Mouse (Mus musculus): Measurements from ENCODE around the gene Wnt10b. TPM values are rescaled to one million over a fixed set of nuclear protein-coding genes. Genes with fewer than 3 reads are reported as not detected.

Gene Wnt10b
- polyA plus RNA-seq, 1 experiment from 2014 or later = not detected

DNA sequence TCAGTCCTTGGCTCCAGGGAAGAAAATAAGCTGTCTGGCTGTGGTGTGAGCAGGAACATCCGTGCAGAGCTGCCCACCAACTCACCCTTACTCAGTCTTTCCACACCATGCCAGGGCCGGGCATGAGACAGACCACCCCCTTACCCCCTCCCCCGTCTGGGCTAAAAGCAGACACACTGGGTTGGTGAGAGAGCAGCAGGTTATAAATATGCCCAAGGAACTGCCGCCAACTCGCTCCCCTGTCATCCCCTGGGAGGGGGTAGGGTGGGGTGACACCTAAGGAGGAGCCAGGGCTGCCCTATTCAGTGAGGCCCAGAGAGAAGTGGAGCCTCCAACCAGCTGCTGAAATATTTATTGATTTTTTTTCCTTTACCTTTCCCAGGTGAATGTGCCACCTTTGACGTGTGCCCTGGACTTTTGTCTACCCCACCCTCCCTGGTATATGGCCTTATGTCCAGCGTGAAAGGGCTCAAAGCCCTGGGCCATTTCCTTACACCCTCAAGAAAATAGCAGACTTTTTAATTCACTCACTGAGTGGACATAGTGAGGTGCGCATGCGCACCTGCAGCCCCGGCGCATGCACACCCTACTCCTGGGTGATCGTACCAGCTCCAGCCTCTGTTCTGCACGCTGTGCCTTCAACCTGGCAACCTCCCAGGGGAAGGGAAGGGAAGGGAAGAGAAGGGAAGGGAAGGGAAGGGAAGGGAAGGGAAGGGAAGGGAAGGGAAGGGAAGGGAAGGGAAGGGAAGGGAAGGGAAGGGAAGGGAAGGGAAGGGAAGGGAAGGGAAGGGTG, 19.0 kb upstream of the Wnt10b start:
- no peak for ATAC-seq (ENCODE audit: insufficient read depth)
- no peak overlapping the region for H3K4me3 ChIP-seq (replicated peaks)
- no peaks in the 10 kb centered on the region for H3K9me3 ChIP-seq (replicated peaks)

DNA sequence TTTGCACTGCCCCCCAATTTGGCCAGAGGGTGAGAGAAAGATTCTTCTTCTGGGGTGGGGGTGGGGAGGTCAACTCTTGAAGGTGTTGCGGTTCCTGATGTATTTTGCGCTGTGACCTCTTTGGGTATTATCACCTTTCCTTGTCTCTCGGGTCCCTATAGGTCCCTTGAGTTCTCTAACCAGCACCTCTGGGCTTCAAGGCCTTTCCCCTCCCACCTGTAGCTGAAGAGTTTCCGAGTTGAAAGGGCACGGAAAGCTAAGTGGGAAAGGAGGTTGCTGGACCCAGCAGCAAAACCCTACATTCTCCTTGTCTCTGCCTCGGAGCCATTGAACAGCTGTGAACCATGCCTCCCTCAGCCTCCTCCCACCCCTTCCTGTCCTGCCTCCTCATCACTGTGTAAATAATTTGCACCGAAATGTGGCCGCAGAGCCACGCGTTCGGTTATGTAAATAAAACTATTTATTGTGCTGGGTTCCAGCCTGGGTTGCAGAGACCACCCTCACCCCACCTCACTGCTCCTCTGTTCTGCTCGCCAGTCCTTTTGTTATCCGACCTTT, 15.3 kb upstream of the Wnt10b start:
- ATAC-seq (ENCODE audit: insufficient read depth) = no peak
- H3K27ac ChIP-seq (replicated peaks) = no peak overlapping the region
- no peaks in the 10 kb centered on the region for H3K36me3 ChIP-seq (replicated peaks)
- H3K4me2 ChIP-seq = no peak overlapping the region
- WGBS (ENCODE audit: insufficient replicate concordance) = 2% methylated on average over 13 of the region's 13 CpGs
- H3K27me3 ChIP-seq = peaks cover 100% of the 10 kb centered on the region
- H3K4me3 ChIP-seq (replicated peaks) = no peak overlapping the region
- peaks cover 19% of the 10 kb centered on the region for H3K4me1 ChIP-seq (replicated peaks)
- no peak overlapping the region for H3K9ac ChIP-seq
- H3K9me3 ChIP-seq (replicated peaks) = no peaks in the 10 kb centered on the region

More for the DNA sequence above, 19.0 kb upstream of the Wnt10b start:
- Histone ChIP-seq H3K4me1 (replicated peaks) (peaks cover 7% of the 10 kb centered on the region; the same call in 1 of the 2 replicates), H3K4me2 (no peak overlapping the region), H3K9ac (no peak overlapping the region), H3K27me3 (peaks cover 100% of the 10 kb centered on the region), H3K36me3 (replicated peaks) (no peaks in the 10 kb centered on the region), H3K27ac (replicated peaks) (no peak overlapping the region)
- WGBS (ENCODE audit: insufficient replicate concordance) = 8% methylated on average over 13 of the region's 13 CpGs

DNA sequence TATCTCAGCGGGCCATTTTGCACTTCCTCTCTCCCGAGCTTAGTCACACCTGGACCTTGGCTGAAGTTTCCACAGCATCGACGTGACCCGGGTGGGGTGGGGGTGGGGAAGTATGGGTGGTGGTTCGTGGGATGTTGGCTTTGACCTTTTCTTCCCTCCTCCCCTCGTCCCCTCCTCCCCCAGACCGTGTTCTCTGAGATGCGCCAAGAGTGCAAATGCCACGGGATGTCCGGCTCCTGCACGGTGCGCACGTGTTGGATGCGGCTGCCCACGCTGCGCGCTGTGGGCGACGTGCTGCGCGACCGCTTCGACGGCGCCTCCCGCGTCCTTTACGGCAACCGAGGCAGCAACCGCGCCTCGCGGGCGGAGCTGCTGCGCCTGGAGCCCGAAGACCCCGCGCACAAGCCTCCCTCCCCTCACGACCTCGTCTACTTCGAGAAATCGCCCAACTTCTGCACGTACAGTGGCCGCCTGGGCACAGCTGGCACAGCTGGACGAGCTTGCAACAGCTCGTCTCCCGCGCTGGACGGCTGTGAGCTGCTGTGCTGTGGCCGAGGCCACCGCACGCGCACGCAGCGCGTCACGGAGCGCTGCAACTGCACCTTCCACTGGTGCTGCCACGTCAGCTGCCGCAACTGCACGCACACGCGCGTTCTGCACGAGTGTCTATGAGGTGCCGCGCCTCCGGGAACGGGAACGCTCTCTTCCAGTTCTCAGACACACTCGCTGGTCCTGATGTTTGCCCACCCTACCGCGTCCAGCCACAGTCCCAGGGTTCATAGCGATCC, 14.5 kb upstream of the Wnt10b start:
- no peak overlapping the region for H3K4me2 ChIP-seq
- WGBS (ENCODE audit: insufficient replicate concordance) = 3% methylated on average over 75 of the region's 75 CpGs
- no peaks in the 10 kb centered on the region for H3K36me3 ChIP-seq (replicated peaks)
- peaks cover 19% of the 10 kb centered on the region for H3K4me1 ChIP-seq (replicated peaks)
- H3K9ac ChIP-seq = no peak overlapping the region
- H3K27me3 ChIP-seq = peaks cover 100% of the 10 kb centered on the region
- no peaks in the 10 kb centered on the region for H3K9me3 ChIP-seq (replicated peaks)
- no peak for ATAC-seq (ENCODE audit: insufficient read depth)
- no peak overlapping the region for H3K4me3 ChIP-seq (replicated peaks)
- H3K27ac ChIP-seq (replicated peaks) = no peak overlapping the region

DNA sequence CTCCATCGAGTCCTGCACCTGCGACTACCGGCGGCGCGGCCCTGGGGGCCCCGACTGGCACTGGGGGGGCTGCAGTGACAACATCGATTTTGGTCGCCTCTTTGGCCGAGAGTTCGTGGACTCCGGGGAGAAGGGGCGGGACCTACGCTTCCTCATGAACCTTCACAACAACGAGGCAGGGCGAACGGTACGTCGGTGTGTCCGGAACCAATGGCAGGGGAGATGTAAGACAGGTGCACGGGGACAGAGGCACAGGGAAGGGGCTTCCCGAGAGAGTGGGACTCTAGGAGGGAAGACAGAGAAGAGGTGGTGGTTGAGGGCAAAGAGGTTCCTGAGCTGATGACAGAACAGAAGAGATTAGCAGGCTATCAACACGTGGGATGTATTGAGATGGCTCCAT, 13.8 kb upstream of the Wnt10b start:
- no peaks in the 10 kb centered on the region for H3K36me3 ChIP-seq (replicated peaks)
- H3K4me3 ChIP-seq (replicated peaks) = no peak overlapping the region
- H3K27me3 ChIP-seq = peaks cover 100% of the 10 kb centered on the region
- H3K27ac ChIP-seq (replicated peaks) = no peak overlapping the region
- no peaks in the 10 kb centered on the region for H3K9me3 ChIP-seq (replicated peaks)
- ATAC-seq (ENCODE audit: insufficient read depth) = no peak
- no peak overlapping the region for H3K4me2 ChIP-seq
- 2% methylated on average over 23 of the region's 23 CpGs for WGBS (ENCODE audit: insufficient replicate concordance)
- peaks cover 19% of the 10 kb centered on the region for H3K4me1 ChIP-seq (replicated peaks)
- H3K9ac ChIP-seq = no peak overlapping the region

DNA sequence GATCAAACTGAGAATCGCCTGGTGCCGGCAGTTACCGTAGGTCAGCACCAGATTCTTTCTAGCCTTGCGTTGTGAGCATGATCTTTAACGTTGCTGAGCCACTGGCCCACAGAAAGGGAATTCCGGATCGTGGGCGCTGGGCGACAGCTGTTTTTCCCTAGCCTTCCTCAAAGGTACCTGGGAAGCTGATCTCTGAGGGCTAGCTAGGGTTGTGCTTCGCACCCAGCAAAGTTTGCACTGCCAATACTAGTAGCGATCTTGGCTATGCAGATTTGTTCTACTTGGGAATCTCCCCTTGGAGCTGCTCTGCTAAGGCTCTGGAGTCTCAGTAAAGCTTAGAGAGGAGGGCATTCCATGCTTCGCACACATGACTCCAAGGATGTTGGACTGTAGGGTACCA, 13.3 kb upstream of the Wnt10b start:
- no peaks in the 10 kb centered on the region for H3K9me3 ChIP-seq (replicated peaks)
- no peak overlapping the region for H3K4me3 ChIP-seq (replicated peaks)
- H3K4me2 ChIP-seq = no peak overlapping the region
- H3K27ac ChIP-seq (replicated peaks) = no peak overlapping the region
- peaks cover 19% of the 10 kb centered on the region for H3K4me1 ChIP-seq (replicated peaks)
- H3K9ac ChIP-seq = no peak overlapping the region
- ATAC-seq (ENCODE audit: insufficient read depth) = no peak
- peaks cover 100% of the 10 kb centered on the region for H3K27me3 ChIP-seq
- H3K36me3 ChIP-seq (replicated peaks) = no peaks in the 10 kb centered on the region
- 3% methylated on average over 12 of the region's 12 CpGs for WGBS (ENCODE audit: insufficient replicate concordance)

DNA sequence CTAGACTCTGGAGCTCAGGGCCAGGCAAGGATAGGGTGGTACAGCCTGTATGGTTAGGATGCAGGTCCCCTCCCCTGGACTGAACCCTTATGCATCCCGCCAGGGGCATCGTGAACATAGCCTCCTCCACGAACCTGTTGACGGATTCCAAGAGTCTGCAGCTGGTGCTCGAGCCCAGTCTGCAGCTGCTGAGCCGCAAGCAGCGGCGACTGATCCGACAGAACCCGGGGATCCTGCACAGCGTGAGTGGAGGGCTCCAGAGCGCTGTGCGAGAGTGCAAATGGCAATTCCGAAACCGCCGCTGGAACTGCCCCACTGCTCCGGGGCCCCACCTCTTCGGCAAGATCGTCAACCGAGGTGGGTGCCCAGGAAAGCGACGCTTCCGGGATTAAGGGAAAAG, 12.8 kb upstream of the Wnt10b start:
- Histone ChIP-seq H3K9ac (no peak overlapping the region), H3K4me1 (replicated peaks) (peaks cover 19% of the 10 kb centered on the region), H3K9me3 (replicated peaks) (no peaks in the 10 kb centered on the region), H3K27me3 (peaks cover 98% of the 10 kb centered on the region), H3K27ac (replicated peaks) (no peak overlapping the region), H3K36me3 (replicated peaks) (no peaks in the 10 kb centered on the region), H3K4me3 (replicated peaks) (no peak overlapping the region), H3K4me2 (no peak overlapping the region)
- 2% methylated on average over 23 of the region's 23 CpGs for WGBS (ENCODE audit: insufficient replicate concordance)
- no peak for ATAC-seq (ENCODE audit: insufficient read depth)

DNA sequence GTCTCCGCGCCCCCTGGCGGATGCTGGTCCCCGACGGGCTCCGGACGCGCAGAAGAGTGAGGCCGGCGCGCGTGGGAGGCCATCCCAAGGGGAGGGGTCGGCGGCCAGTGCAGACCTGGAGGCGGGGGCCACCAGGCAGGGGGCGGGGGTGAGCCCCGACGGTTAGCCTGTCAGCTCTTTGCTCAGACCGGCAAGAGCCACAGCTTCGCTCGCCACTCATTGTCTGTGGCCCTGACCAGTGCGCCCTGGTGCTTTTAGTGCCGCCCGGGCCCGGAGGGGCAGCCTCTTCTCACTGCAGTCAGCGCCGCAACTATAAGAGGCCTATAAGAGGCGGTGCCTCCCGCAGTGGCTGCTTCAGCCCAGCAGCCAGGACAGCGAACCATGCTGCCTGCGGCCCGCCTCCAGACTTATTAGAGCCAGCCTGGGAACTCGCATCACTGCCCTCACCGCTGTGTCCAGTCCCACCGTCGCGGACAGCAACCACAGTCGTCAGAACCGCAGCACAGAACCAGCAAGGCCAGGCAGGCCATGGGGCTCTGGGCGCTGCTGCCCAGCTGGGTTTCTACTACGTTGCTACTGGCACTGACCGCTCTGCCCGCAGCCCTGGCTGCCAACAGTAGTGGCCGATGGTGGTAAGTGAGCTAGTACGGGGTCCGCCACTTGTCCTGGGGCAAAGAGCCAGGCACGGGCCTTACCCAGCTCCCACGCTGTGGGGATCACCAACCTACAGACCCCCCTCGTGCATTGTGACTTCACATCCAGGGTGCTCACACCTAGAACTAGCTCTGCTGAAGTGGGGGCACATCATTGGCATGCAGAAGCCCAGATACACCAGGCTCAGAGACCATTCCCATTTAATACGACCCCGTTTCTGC, 11.9 kb upstream of the Wnt10b start, which contains the start of gene Wnt1:
Gene Wnt1, plus strand, starts transcription at position 197 of the 875 bp plus-strand sequence.
- 5% methylated on average over 51 of the region's 51 CpGs for whole genome bisulfite sequencing (ENCODE audit: insufficient replicate concordance)
- Histone ChIP-seq H3K36me3 (replicated peaks) (no peaks in the 10 kb centered on the region), H3K9ac (no peak within 1 kb of the TSS), H3K9me3 (replicated peaks) (no peaks in the 10 kb centered on the region), H3K4me3 (replicated peaks) (no peak within 1 kb of the TSS), H3K4me1 (replicated peaks) (peaks cover 19% of the 10 kb centered on the region), H3K4me2 (no peak within 1 kb of the TSS), H3K27ac (replicated peaks) (no peak within 1 kb of the TSS), H3K27me3 (peaks cover 98% of the 10 kb centered on the region)
- no peak for ATAC-seq (ENCODE audit: insufficient read depth)

DNA sequence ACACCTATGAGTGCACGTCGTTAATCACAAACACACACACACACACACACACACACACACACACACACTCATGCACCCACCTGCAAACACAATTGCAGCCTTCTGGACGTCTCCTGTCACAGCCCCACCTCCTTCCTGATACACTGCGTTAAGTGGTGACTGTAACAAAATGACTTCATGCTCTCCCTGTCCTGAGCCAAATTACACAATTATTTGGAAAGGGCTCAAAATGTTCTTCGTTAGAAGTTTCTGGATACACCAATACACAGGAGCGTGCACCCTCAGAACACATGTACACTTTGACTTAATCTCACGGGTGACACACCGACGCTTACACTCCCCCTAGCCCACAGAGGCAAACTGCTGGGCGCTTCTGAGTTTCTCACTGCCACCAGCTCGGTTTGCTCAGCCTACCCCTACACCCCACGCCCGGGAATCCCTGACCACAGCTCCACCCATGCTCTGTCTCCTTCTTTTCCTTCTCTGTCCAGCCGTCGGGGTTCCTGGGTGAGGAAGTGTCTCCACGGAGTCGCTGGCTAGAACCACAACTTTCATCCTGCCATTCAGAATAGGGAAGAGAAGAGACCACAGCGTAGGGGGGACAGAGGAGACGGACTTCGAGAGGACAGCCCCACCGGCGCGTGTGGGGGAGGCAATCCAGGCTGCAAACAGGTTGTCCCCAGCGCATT, 11.2 kb upstream of the Wnt10b start:
- Histone ChIP-seq H3K4me2 (no peak overlapping the region), H3K9ac (no peak overlapping the region), H3K27ac (replicated peaks) (no peak overlapping the region), H3K4me3 (replicated peaks) (no peak overlapping the region), H3K36me3 (replicated peaks) (no peaks in the 10 kb centered on the region), H3K9me3 (replicated peaks) (no peaks in the 10 kb centered on the region), H3K27me3 (peaks cover 98% of the 10 kb centered on the region), H3K4me1 (replicated peaks) (peaks cover 19% of the 10 kb centered on the region)
- 11% methylated on average over 24 of the region's 24 CpGs for WGBS (ENCODE audit: insufficient replicate concordance)
- ATAC-seq (ENCODE audit: insufficient read depth) = no peak

DNA sequence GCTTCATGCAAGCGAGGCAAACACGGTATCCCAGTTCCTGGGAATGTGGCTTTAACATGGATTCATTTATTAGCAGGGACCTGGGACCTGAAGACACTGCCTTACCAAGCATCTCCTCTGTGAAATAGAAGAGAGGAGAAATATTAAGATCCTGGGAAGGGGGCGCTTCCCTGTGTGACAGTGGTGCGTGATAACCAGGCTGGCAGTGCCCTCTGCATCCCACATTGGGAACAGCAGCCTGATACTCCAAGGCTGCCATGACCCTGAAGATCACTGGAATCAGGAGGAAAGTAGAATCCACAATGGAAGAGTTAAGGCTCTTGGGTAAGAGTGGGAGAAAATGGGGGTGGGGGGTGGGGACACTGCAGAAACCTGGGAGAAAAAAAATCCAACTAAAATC, 10.0 kb upstream of the Wnt10b start:
- H3K36me3 ChIP-seq (replicated peaks) = no peaks in the 10 kb centered on the region
- H3K27me3 ChIP-seq = peaks cover 90% of the 10 kb centered on the region
- no peak overlapping the region for H3K4me3 ChIP-seq (replicated peaks)
- H3K9ac ChIP-seq = no peak overlapping the region
- ATAC-seq (ENCODE audit: insufficient read depth) = no peak
- 28% methylated on average over 4 of the region's 4 CpGs for WGBS (ENCODE audit: insufficient replicate concordance)
- no peak overlapping the region for H3K4me2 ChIP-seq
- peaks cover 19% of the 10 kb centered on the region for H3K4me1 ChIP-seq (replicated peaks)
- H3K9me3 ChIP-seq (replicated peaks) = no peaks in the 10 kb centered on the region
- no peak overlapping the region for H3K27ac ChIP-seq (replicated peaks)

DNA sequence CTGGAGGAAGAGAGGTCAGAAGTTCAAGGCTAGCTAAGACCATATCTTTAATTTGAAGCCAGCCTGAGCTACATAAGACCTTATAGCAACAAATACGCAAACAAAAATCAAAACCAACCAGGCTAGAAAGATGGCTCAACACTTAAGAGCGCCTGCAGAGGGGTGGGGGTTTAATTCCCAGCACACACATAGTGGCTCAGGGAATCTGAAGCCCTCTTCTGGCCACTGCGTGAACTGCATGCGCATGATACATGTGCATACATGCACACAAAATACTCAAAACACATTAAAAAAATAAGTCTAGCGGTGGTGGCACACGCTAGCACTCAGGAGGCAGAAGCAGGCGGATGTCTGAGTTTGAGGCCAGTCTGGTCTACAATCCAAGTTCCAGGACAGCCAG, 7.8 kb upstream of the Wnt10b start:
- Histone ChIP-seq H3K4me3 (replicated peaks) (no peak overlapping the region), H3K4me2 (no peak overlapping the region), H3K36me3 (replicated peaks) (no peaks in the 10 kb centered on the region), H3K4me1 (replicated peaks) (peaks cover 12% of the 10 kb centered on the region), H3K27me3 (peaks cover 87% of the 10 kb centered on the region), H3K9me3 (replicated peaks) (no peaks in the 10 kb centered on the region), H3K9ac (no peak overlapping the region), H3K27ac (replicated peaks) (no peak overlapping the region)
- WGBS (ENCODE audit: insufficient replicate concordance) = 31% methylated on average over 7 of the region's 7 CpGs
- ATAC-seq (ENCODE audit: insufficient read depth) = no peak
